Mouse (Mus musculus) midbrain, embryonic 15.5 days (tissue): ENCODE measurements around the gene Hs1bp3. TPM values are rescaled to one million over a fixed set of nuclear protein-coding genes. Genes with fewer than 3 reads are reported as not detected.

Source experiments
- ATAC-seq: fragments of 200-750 bp; cut with Nextera tagmentation; replicated peaks from 2 replicates; pipeline ENCODE4 v1.8.0; 2017; ENCODE audit warnings: moderate TSS enrichment
- H3K27ac ChIP-seq: fragments of 300-500 bp; sonication (generic); 2 replicates; pipeline ENCODE4 v1.5.1; 2015; ENCODE audit warnings: mild to moderate bottlenecking, inconsistent platforms
- H3K27me3 ChIP-seq: fragments of 300-500 bp; sonication (generic); replicated peaks from 2 replicates; pipeline ENCODE4 v1.6.1; 2015; ENCODE audit warnings: inconsistent platforms
- H3K36me3 ChIP-seq: fragments of 300-500 bp; sonication (generic); replicated peaks from 2 replicates; pipeline ENCODE4 v1.6.1; 2015; ENCODE audit warnings: inconsistent platforms
- H3K4me1 ChIP-seq: fragments of 300-500 bp; sonication (generic); 2 replicates; pipeline ENCODE4 v1.6.1; 2015; ENCODE audit warnings: inconsistent platforms
- H3K4me2 ChIP-seq: fragments of 300-500 bp; sonication (generic); 2 replicates; pipeline ENCODE4 v1.6.1; 2015; ENCODE audit warnings: inconsistent platforms, mild to moderate bottlenecking, moderate library complexity
- H3K4me3 ChIP-seq: fragments of 300-500 bp; sonication (generic); 2 replicates; pipeline ENCODE4 v1.5.1; 2015; ENCODE audit warnings: mild to moderate bottlenecking, inconsistent platforms
- H3K9ac ChIP-seq: fragments of 300-500 bp; sonication (generic); 2 replicates; pipeline ENCODE4 v1.6.1; 2015; ENCODE audit warnings: mild to moderate bottlenecking, inconsistent platforms
- H3K9me3 ChIP-seq: fragments of 300-500 bp; sonication (generic); 2 replicates; pipeline ENCODE4 v1.6.1; 2016; ENCODE audit warnings: inconsistent platforms
- WGBS: fragments of 180-500 bp; shearing (Covaris S2); methylation state at CpG from one replicate; pipeline ENCODE4 v1.1.7; 2015; ENCODE audit warnings: mixed read lengths; 5-methylcytosine and 5-hydroxymethylcytosine counted together
- polyA plus RNA-seq: library from polyadenylated mRNA; unstranded; fragments of >200 nt; fragmentation: Nextera tagmentation; extraction: Ambion mirVana; gene quantifications from 2 replicates; pipeline ENCODE4 v1.2.1, GENCODE M21; 2015

The Hs1bp3 gene
- polyA plus RNA-seq, 1 experiment from 2014 or later, result 8.9 TPM

- Histone ChIP-seq H3K27ac (no peak overlapping the region), H3K36me3 (no peaks in the 10 kb centered on the region), H3K9ac (no peak overlapping the region), H3K4me2 (no peak overlapping the region), H3K4me1 (no peaks in the 10 kb centered on the region), H3K9me3 (no peaks in the 10 kb centered on the region), H3K4me3 (no peak overlapping the region), H3K27me3 (no peaks in the 10 kb centered on the region)
- 84% methylated on average over 9 of the region's 9 CpGs for WGBS
- no peak for ATAC-seq
These were observed 64.9 kb downstream of the Hs1bp3 start for GRCm38 (mm10) chr12:8377955-8378620.

DNA sequence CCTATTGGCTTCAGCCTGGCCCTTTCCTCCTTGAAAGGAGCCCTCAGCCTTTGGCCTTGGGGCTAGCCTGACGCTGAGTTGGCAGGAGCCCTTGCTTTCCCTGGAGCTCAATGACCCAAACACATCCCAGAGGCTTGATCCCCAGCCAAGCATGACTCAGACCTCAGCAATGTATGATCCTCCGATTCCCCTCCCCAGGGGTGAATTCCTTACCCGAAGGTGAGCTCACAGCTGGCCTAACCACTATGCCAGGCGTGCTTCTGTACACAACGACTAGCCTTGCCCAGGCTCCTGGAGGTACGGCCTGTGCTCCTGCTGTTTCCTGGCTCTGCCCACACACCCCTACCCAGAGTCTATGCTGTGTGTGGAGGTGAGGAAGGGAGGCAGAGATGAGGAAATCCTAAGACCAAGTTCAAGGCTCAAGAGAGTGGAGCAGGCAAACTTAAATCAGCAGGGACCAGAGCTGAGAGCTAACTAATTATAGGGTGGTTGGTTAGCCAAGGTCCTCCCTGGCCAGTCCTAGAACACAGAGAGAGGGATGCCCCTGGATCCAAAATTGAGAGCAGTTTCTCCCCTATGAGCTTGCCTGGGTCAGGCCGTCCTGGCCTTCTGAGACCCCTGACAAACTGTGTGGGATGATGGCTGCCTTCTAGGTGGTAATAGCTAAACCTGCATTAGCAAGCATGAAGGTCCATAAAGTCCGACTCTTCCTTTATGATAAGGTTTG lies 66.7 kb downstream of the Hs1bp3 start:
- WGBS, result 62% methylated on average over 8 of the region's 8 CpGs
- Histone ChIP-seq H3K9me3 (no peaks in the 10 kb centered on the region), H3K4me1 (no peaks in the 10 kb centered on the region), H3K27me3 (no peaks in the 10 kb centered on the region), H3K4me2 (no peak overlapping the region), H3K27ac (no peak overlapping the region), H3K36me3 (no peaks in the 10 kb centered on the region), H3K9ac (no peak overlapping the region), H3K4me3 (no peak overlapping the region)
- no peak for ATAC-seq

- no peaks in the 10 kb centered on the region for H3K27me3 ChIP-seq
- H3K4me2 ChIP-seq, result no peak overlapping the region
- no peaks in the 10 kb centered on the region for H3K9me3 ChIP-seq
- ATAC-seq, result peak; percentile 66; the same call in 1 of the 2 replicates
- no peaks in the 10 kb centered on the region for H3K36me3 ChIP-seq
- no peak overlapping the region for H3K9ac ChIP-seq
- H3K27ac ChIP-seq, result no peak overlapping the region
- no peak overlapping the region for H3K4me3 ChIP-seq
- no peaks in the 10 kb centered on the region for H3K4me1 ChIP-seq
- WGBS, result 53% methylated on average over 9 of the region's 9 CpGs
These were observed 67.7 kb downstream of the Hs1bp3 start for GRCm38 (mm10) chr12:8380944-8381343.

GRCm38 (mm10) chr12:8381940-8382339 lies 68.7 kb downstream of the Hs1bp3 start:
- no peaks in the 10 kb centered on the region for H3K36me3 ChIP-seq
- no peak overlapping the region for H3K9ac ChIP-seq
- no peak overlapping the region for H3K4me2 ChIP-seq
- 98% methylated on average over 2 of the region's 2 CpGs for WGBS
- no peak overlapping the region for H3K4me3 ChIP-seq
- H3K27me3 ChIP-seq, result no peaks in the 10 kb centered on the region
- ATAC-seq, result no peak
- no peak overlapping the region for H3K27ac ChIP-seq
- no peaks in the 10 kb centered on the region for H3K9me3 ChIP-seq
- H3K4me1 ChIP-seq, result no peaks in the 10 kb centered on the region

DNA sequence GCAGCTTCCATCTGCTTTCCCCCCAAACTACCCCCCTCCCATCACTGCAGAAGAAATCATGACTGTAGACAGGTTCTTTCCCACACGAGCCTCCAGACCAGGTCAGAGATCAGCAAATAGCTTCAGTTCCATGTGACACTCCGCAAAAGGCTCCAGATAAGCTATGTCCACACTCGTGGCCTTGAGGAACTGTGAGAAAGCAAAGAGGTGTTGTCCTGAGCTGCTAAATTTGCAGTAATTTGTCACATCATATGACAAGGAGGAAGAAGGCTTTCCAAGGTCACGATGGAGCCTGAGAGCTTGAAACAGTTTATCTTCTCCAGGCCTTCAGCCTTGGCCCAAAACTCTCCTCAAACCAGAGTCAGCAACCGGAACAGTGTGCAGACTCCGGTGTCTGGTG lies 70.6 kb downstream of the Hs1bp3 start:
- no peak overlapping the region for H3K27ac ChIP-seq
- H3K27me3 ChIP-seq, result no peaks in the 10 kb centered on the region
- H3K9ac ChIP-seq, result no peak overlapping the region
- H3K36me3 ChIP-seq, result no peaks in the 10 kb centered on the region
- no peaks in the 10 kb centered on the region for H3K9me3 ChIP-seq
- no peak overlapping the region for H3K4me3 ChIP-seq
- H3K4me2 ChIP-seq, result no peak overlapping the region
- ATAC-seq, result no peak
- no peaks in the 10 kb centered on the region for H3K4me1 ChIP-seq
- WGBS, result 89% methylated on average over 6 of the region's 6 CpGs

- ATAC-seq, result peak; percentile 52; the same call in 1 of the 2 replicates
- Histone ChIP-seq H3K4me2 (no peak overlapping the region), H3K9me3 (no peaks in the 10 kb centered on the region), H3K27me3 (no peaks in the 10 kb centered on the region), H3K27ac (no peak overlapping the region), H3K4me3 (no peak overlapping the region), H3K4me1 (no peaks in the 10 kb centered on the region), H3K9ac (no peak overlapping the region), H3K36me3 (no peaks in the 10 kb centered on the region)
- WGBS, result 63% methylated on average over 6 of the region's 6 CpGs
These were observed 73.3 kb downstream of the Hs1bp3 start for GRCm38 (mm10) chr12:8386451-8387011.

DNA sequence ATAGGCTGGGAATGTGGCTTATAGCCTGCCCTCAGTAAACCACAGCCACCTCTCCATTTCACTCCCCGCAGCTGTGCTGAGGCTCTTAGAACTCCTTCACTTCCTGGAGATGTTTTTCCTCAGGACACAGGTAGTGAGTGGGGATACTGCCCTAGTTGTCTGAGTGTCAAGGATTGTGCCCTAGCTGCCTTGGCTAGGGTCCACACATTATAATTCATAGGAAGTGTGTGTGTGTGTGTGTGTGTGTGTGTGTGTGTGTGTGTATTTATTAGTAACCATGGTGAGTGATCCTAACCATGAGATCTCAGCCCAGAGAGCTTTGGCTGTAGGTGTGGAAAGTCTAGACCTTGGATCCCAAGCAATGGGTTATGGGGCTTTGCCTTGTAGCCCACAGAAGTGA lies 74.0 kb downstream of the Hs1bp3 start:
- H3K9ac ChIP-seq, result no peak overlapping the region
- H3K9me3 ChIP-seq, result no peaks in the 10 kb centered on the region
- H3K4me3 ChIP-seq, result no peak overlapping the region
- no peaks in the 10 kb centered on the region for H3K27me3 ChIP-seq
- whole genome bisulfite sequencing, result 96% methylated on average over 1 of the region's 1 CpGs
- H3K27ac ChIP-seq, result no peak overlapping the region
- no peaks in the 10 kb centered on the region for H3K36me3 ChIP-seq
- ATAC-seq, result no peak
- no peaks in the 10 kb centered on the region for H3K4me1 ChIP-seq
- H3K4me2 ChIP-seq, result no peak overlapping the region

GRCm38 (mm10) chr12:8388529-8389414 lies 75.5 kb downstream of the Hs1bp3 start:
- Histone ChIP-seq H3K9me3 (no peaks in the 10 kb centered on the region), H3K4me3 (no peak overlapping the region), H3K36me3 (no peaks in the 10 kb centered on the region), H3K27ac (no peak overlapping the region), H3K27me3 (no peaks in the 10 kb centered on the region), H3K4me2 (no peak overlapping the region), H3K9ac (no peak overlapping the region), H3K4me1 (no peaks in the 10 kb centered on the region)
- no peak for ATAC-seq
- WGBS, result 82% methylated on average over 4 of the region's 4 CpGs

- Histone ChIP-seq H3K4me3 (no peak overlapping the region), H3K9ac (no peak overlapping the region), H3K27me3 (no peaks in the 10 kb centered on the region), H3K36me3 (no peaks in the 10 kb centered on the region), H3K4me2 (no peak overlapping the region), H3K9me3 (no peaks in the 10 kb centered on the region), H3K27ac (no peak overlapping the region), H3K4me1 (no peaks in the 10 kb centered on the region)
- ATAC-seq, result no peak
- WGBS, result 84% methylated on average over 5 of the region's 5 CpGs
These were observed 80.0 kb downstream of the Hs1bp3 start for GRCm38 (mm10) chr12:8393226-8393625.

Other genes with a start within 250 kb of the Hs1bp3 start
- gene Ldah, start 105.3 kb upstream of the Hs1bp3 start, polyA plus RNA-seq, result 55.0 and 67.7 TPM in 2 replicates
- gene Gdf7, start 11.5 kb upstream of the Hs1bp3 start, polyA plus RNA-seq, result 0.19 and 0.23 TPM in 2 replicates
- gene Rhob, start 186.6 kb downstream of the Hs1bp3 start, polyA plus RNA-seq, result 83.3 and 95.1 TPM in 2 replicates